Mouse (Mus musculus) adrenal gland, postnatal 4 days (tissue): ENCODE data around the gene Cd84. TPM values are rescaled to one million over a fixed set of nuclear protein-coding genes. Genes with fewer than 3 reads are reported as not detected.
"Not testable (repeated sequence)": the region's sequence is repeated elsewhere in the genome, so short reads cannot be mapped to it uniquely, and the experiment has no call there.

ENCODE experiments used
- DNase-seq, 2 experiments: peaks; one replicate each; pipeline ENCODE4 v3.0.0; 2021 to 2022; ENCODE audit warnings: low spot score in 2 of 2, mixed read lengths in 2 of 2
- long read RNA-seq, 2 experiments: library from polyadenylated mRNA; stranded (forward); transcript quantifications; one replicate each; pipeline ENCODE4 v2.0.0; 2021
- total RNA-seq, 2 experiments: library from RNA; stranded (reverse); gene quantifications; 2 replicates each; pipeline ENCODE4 v1.2.3; 2021

The Cd84 gene
- 1 to 10 TPM; 3.8 to 5.4 TPM for total RNA-seq
- long read RNA-seq, experiment 1 = 0 reads
- long read RNA-seq, experiment 2 = 0 reads

GRCm38 (mm10) chr1:171839488-171839887 lies at the start of gene Cd84:
Gene Cd84, plus strand, starts transcription at chr1:171839697.
- no peak for DNase-seq

DNA sequence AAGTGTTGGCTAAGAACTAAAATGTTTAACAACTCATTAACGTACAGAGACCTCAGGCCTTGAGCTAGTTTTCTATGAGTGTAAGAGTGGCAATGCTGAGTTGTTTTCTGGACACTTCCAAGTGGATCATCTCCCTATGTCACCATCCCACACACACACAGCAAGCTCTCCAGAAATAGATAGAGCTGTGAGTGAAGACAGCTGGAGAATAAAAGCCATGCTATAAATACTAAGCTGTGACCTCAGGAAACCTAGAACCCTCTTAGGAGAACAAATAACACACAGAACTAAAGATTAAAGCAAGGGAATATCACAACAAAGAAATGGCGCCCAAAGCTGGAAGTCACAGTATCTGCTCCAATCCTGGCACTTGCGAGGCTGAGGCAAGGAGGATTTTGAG lies 48.0 kb upstream of the Cd84 start:
- DNase-seq = no peak

DNA sequence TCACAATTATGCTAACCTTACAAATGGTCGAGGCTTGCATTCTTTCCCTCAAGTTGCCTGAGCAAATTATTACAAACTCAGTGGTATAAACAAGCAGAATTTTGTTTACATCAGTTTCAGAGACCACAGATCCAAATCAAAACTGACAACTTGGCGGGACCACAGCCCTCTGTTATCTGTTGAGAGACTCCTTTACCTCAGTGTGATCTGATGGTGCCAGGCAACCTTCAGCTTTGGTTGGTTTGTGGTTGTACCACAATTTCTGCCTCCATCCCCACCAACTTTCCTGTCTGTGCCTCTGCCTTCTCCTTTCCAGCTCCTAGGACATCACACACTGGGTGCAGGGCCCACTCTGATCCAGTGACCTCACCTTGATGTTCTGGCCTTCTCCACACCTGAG lies 43.3 kb upstream of the Cd84 start:
- DNase-seq = no peak

GRCm38 (mm10) chr1:171797840-171798239 lies 41.7 kb upstream of the Cd84 start:
- no peak for DNase-seq

DNA sequence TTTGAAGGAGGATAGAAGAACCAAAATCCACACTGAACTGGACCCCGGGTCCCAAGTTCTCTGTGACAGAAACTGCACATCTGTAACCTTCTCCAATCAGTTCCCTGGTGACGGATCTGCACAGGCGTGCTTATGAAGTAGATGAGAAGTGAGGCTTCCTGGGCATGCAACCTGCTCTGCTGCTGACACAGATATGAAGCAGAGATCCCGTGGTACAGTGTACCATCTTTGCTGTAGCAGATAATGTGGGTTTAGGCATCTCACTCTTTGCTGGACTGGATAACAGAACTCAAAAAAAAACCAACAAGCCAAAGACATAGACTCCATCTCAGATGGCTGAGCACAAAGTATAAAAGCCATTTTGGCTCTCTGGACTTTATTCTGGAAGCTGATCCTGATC lies 39.8 kb upstream of the Cd84 start:
- no peak for DNase-seq

DNA sequence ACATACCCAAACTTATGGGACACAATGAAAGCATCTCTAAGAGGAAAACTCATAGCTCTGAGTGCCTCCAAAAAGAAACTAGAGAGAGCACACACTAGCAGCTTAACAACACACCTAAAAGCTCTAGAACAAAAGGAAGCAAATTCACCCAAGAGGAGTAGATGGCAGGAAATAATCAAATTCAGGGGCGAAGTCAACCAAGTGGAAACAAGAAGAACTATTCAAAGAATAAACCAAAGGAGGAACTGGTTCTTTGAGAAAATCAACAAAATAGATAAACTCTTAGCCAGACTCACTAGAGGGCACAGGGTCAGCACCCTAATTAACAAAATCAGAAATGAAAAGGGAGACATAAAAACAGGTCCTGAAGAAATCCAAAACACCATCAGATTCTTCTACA lies 28.4 kb upstream of the Cd84 start:
- not testable (repeated sequence) for DNase-seq

DNA sequence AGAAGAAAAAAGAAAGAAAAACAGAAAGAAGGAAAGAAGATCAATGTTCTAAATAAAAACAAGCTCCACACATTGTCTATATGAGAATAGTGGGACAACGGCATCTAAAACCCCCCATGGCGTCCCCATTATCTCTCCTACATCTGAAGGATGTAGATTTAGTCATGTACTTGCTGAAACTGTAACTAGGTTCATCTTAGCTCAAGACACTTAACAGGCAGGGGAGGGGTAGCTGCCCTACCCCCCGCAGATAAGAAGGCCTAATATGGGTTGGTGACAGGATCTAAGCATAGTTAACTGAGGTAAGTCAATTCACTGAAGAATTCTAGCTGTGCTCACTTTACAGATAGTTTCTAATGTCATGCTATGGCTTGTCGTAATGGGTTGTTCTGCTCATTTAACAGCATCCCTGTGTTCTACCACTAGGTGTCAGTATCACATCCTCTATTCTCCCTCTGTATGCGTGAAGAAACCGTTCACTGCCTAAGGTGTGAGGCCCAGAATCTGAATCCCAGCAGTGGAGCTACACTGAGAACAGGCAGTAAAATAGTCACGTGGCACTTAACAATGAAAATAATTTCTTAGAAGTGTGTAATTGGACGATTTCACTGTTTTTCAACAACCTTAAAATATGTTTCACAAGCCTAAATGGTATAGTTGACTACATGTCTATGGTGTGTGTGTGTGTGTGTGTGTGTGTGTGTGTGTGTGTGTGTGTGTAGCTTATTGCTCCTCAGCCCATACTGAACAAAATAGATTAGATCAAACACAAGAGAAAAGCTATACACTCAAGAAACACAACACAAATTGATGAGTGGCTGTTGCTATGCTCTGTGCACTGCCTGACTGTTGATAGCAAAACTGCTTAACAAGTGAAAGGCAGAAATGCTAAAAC lies 23.7 kb upstream of the Cd84 start:
- DNase-seq = no peak

GRCm38 (mm10) chr1:171816991-171817390 lies 22.5 kb upstream of the Cd84 start:
- DNase-seq = no peak

- no peak for DNase-seq
These were observed 18.2 kb upstream of the Cd84 start for GRCm38 (mm10) chr1:171821331-171821730.

DNA sequence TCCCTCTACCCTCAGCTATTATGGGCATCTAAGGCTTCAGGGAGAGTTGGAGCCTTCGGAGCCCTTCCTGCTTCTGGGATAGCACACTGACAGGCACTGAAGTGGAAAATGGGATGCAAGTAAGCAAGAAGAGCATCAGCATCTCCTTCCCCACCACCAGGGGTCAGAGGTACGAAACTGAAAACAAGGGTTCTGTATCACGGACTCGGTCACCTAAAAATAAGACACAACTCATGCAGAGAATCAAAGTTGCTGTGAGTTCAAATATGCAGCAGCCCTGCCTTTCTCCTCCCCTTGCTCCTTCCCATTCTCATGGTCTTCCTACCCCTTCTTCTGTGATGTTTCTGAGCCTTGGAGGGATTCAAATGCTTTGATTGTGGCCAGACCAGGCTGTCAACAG lies 14.0 kb upstream of the Cd84 start:
- DNase-seq = no peak

- DNase-seq = no peak
These were observed 13.3 kb upstream of the Cd84 start for GRCm38 (mm10) chr1:171826164-171826563.

DNA sequence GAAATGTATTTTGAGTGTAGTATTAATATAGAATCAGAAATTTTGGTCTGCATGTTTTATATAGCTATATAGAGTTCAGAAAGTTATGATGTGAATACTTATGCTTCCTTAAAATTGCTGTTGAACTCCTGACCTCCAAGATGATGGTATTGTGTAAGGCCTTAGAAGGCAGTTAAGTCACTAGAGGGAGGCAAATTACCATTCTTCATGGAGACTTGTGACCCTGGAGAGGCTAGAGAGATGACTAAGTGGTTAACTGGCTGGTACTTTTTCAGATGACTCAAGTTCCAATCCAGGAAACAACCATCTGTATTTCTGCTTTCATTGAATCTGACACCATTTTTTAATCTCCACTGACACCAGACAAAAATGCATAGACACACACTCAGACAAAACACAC lies 11.8 kb upstream of the Cd84 start:
- no peak for DNase-seq

GRCm38 (mm10) chr1:171840450-171841023 lies 1.0 kb downstream of the Cd84 start:
- DNase-seq = no peak

- DNase-seq = no peak
These were observed 5.7 kb downstream of the Cd84 start for GRCm38 (mm10) chr1:171845035-171845754.

GRCm38 (mm10) chr1:171848201-171848600 lies 8.7 kb downstream of the Cd84 start:
- no peak for DNase-seq

- DNase-seq = no peak
These were observed 9.3 kb downstream of the Cd84 start for GRCm38 (mm10) chr1:171848757-171849156.

GRCm38 (mm10) chr1:171849454-171849853 lies 10.0 kb downstream of the Cd84 start:
- DNase-seq = no peak

- DNase-seq = no peak
These were observed 26.0 kb downstream of the Cd84 start for GRCm38 (mm10) chr1:171865467-171865866.

DNA sequence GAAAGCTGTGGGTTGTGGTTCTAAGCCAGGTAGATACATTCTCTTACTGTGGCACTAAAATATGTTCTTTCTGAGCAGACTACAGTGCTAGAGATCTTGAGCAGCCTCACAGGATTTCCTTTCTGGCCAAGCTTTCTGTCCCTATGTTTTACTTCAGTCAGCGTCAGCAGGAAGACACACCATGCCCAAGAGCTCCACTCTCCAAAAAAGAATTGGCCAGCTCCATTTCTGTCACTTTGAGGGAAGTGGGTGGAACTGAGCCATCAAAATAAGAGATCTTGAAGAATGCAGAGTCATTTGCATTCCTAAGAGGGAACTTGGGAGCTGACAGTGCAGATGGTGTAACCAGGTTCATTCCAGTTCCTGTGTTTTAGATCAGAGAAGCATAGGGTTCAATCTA lies 47.5 kb downstream of the Cd84 start:
- no peak for DNase-seq

- not testable (repeated sequence) for DNase-seq
These were observed 55.9 kb downstream of the Cd84 start, which contains the start of gene Gm10521 for GRCm38 (mm10) chr1:171895364-171895763. Gene Gm10521, plus strand, starts transcription at chr1:171895664.

DNA sequence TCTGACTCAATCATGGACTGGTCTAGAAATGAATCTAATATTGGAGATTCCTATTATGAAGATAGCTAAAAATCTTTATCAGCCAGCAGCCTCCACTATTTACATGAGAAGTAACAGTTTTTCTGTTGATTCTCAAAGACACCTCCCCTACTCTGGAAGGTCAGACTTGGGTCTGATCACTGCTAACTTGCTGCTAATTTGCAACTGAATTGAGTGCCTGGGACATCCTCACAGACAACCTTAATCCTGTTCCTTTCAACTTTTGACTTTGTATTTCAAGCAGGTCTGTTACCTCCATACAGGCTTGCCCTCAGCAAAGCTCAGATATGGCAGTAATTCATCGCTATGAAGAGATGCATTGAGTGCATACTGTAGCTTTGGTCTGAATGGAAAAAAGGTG lies 64.5 kb downstream of the Cd84 start:
- DNase-seq = no peak
